Mouse (Mus musculus): ENCODE measurements around the gene Bcl9. TPM values are rescaled to one million over a fixed set of nuclear protein-coding genes. Genes with fewer than 3 reads are reported as not detected.

Gene Bcl9
- polyA plus RNA-seq, 1 experiment from 2014 or later = 19.2 TPM

DNA sequence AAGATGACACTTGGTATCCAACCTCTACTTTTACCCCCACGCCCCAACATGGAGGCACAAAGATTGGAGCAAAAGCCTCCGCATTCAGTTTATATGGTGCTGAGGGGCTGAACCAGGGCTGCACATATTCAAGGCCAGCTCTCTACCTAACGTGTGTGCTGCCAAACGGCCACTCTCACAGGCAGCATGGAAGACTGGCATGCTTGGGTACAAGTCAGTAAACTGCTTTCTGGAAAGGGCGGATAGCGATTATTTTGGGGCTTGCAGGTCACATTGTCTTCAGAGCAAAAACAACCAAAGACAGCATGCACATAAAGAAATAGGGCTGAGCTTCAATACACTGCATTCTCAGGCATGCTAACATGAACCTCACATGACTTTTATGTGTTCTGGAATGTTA lies 44.8 kb downstream of the Bcl9 start:
- Histone ChIP-seq H3K4me3 (ENCODE audit: low read depth, low read length) (no peak overlapping the region), H3K27ac (replicated peaks) (no peak overlapping the region), H3K27me3 (ENCODE audit: control insufficient read depth, insufficient read depth, low read length) (no peaks in the 10 kb centered on the region), H3K9ac (ENCODE audit: low read length) (no peak overlapping the region), H3K9me3 (ENCODE audit: control insufficient read depth, low read length) (no peaks in the 10 kb centered on the region), H3K36me3 (ENCODE audit: control insufficient read depth, insufficient read depth, low read length) (no peaks in the 10 kb centered on the region), H3K4me2 (replicated peaks; ENCODE audit: low read depth) (no peak overlapping the region), H3K4me1 (replicated peaks; ENCODE audit: control insufficient read depth, insufficient read depth) (peaks cover 2% of the 10 kb centered on the region; the same call in 1 of the 2 replicates)
- TF ChIP-seq EP300 (optimal IDR thresholded peaks at IDR 0.05) (no peak), CTCF (IDR thresholded peaks at IDR 0.05; ENCODE audit: low read depth) (no peak)
- ATAC-seq (ENCODE audit: low FRiP score, low TSS enrichment) (no peak), DNase-seq (ENCODE audit: low spot score) (no peak)
- WGBS = 91% methylated on average over 6 of the region's 6 CpGs

- Histone ChIP-seq H3K9me3 (ENCODE audit: control insufficient read depth, low read length) (no peaks in the 10 kb centered on the region), H3K36me3 (ENCODE audit: control insufficient read depth, insufficient read depth, low read length) (no peaks in the 10 kb centered on the region), H3K27me3 (ENCODE audit: control insufficient read depth, insufficient read depth, low read length) (no peaks in the 10 kb centered on the region), H3K4me1 (replicated peaks; ENCODE audit: control insufficient read depth, insufficient read depth) (no peaks in the 10 kb centered on the region), H3K27ac (replicated peaks) (no peak overlapping the region), H3K4me3 (ENCODE audit: low read depth, low read length) (no peak overlapping the region), H3K9ac (ENCODE audit: low read length) (no peak overlapping the region), H3K4me2 (replicated peaks; ENCODE audit: low read depth) (no peak overlapping the region)
- WGBS = 56% methylated on average over 10 of the region's 10 CpGs
- ATAC-seq (ENCODE audit: low FRiP score, low TSS enrichment) = no peak
- DNase-seq (ENCODE audit: low spot score) = peak; percentile 36
- TF ChIP-seq EP300 (optimal IDR thresholded peaks at IDR 0.05) (no peak), CTCF (IDR thresholded peaks at IDR 0.05; ENCODE audit: low read depth) (no peak)
These were observed 55.0 kb downstream of the Bcl9 start for GRCm38 (mm10) chr3:97242629-97243167.

- no peak overlapping the region for H3K4me2 ChIP-seq (replicated peaks; ENCODE audit: low read depth)
- H3K9ac ChIP-seq (ENCODE audit: low read length) = no peak overlapping the region
- H3K27ac ChIP-seq (replicated peaks) = no peak overlapping the region
- WGBS = 57% methylated on average over 6 of the region's 6 CpGs
- no peaks in the 10 kb centered on the region for H3K4me1 ChIP-seq (replicated peaks; ENCODE audit: control insufficient read depth, insufficient read depth)
- no peak for ATAC-seq (ENCODE audit: low FRiP score, low TSS enrichment)
- DNase-seq (ENCODE audit: low spot score) = no peak
- TF ChIP-seq EP300 (optimal IDR thresholded peaks at IDR 0.05) = no peak
- no peak for TF ChIP-seq CTCF (IDR thresholded peaks at IDR 0.05; ENCODE audit: low read depth)
- no peaks in the 10 kb centered on the region for H3K27me3 ChIP-seq (ENCODE audit: control insufficient read depth, insufficient read depth, low read length)
- no peaks in the 10 kb centered on the region for H3K9me3 ChIP-seq (ENCODE audit: control insufficient read depth, low read length)
- H3K4me3 ChIP-seq (ENCODE audit: low read depth, low read length) = no peak overlapping the region
- H3K36me3 ChIP-seq (ENCODE audit: control insufficient read depth, insufficient read depth, low read length) = no peaks in the 10 kb centered on the region
These were observed 55.9 kb downstream of the Bcl9 start for GRCm38 (mm10) chr3:97241826-97242225.

GRCm38 (mm10) chr3:97239793-97240192 lies 57.9 kb downstream of the Bcl9 start:
- Histone ChIP-seq H3K4me1 (replicated peaks; ENCODE audit: control insufficient read depth, insufficient read depth) (no peaks in the 10 kb centered on the region), H3K36me3 (ENCODE audit: control insufficient read depth, insufficient read depth, low read length) (no peaks in the 10 kb centered on the region), H3K27ac (replicated peaks) (no peak overlapping the region), H3K27me3 (ENCODE audit: control insufficient read depth, insufficient read depth, low read length) (no peaks in the 10 kb centered on the region), H3K4me2 (replicated peaks; ENCODE audit: low read depth) (no peak overlapping the region), H3K4me3 (ENCODE audit: low read depth, low read length) (no peak overlapping the region), H3K9ac (ENCODE audit: low read length) (no peak overlapping the region), H3K9me3 (ENCODE audit: control insufficient read depth, low read length) (no peaks in the 10 kb centered on the region)
- no peak for DNase-seq (ENCODE audit: low spot score)
- ATAC-seq (ENCODE audit: low FRiP score, low TSS enrichment) = no peak
- TF ChIP-seq CTCF (IDR thresholded peaks at IDR 0.05; ENCODE audit: low read depth) (no peak), EP300 (optimal IDR thresholded peaks at IDR 0.05) (no peak)
- 75% methylated on average over 6 of the region's 6 CpGs for WGBS

GRCm38 (mm10) chr3:97239316-97239715 lies 58.4 kb downstream of the Bcl9 start:
- H3K36me3 ChIP-seq (ENCODE audit: control insufficient read depth, insufficient read depth, low read length) = no peaks in the 10 kb centered on the region
- 81% methylated on average over 5 of the region's 5 CpGs for WGBS
- H3K4me3 ChIP-seq (ENCODE audit: low read depth, low read length) = no peak overlapping the region
- H3K9me3 ChIP-seq (ENCODE audit: control insufficient read depth, low read length) = no peaks in the 10 kb centered on the region
- H3K27ac ChIP-seq (replicated peaks) = no peak overlapping the region
- H3K4me1 ChIP-seq (replicated peaks; ENCODE audit: control insufficient read depth, insufficient read depth) = no peaks in the 10 kb centered on the region
- DNase-seq (ENCODE audit: low spot score) (no peak), ATAC-seq (ENCODE audit: low FRiP score, low TSS enrichment) (no peak)
- no peak overlapping the region for H3K9ac ChIP-seq (ENCODE audit: low read length)
- H3K4me2 ChIP-seq (replicated peaks; ENCODE audit: low read depth) = no peak overlapping the region
- TF ChIP-seq CTCF (IDR thresholded peaks at IDR 0.05; ENCODE audit: low read depth) (no peak), EP300 (optimal IDR thresholded peaks at IDR 0.05) (no peak)
- H3K27me3 ChIP-seq (ENCODE audit: control insufficient read depth, insufficient read depth, low read length) = no peaks in the 10 kb centered on the region

DNA sequence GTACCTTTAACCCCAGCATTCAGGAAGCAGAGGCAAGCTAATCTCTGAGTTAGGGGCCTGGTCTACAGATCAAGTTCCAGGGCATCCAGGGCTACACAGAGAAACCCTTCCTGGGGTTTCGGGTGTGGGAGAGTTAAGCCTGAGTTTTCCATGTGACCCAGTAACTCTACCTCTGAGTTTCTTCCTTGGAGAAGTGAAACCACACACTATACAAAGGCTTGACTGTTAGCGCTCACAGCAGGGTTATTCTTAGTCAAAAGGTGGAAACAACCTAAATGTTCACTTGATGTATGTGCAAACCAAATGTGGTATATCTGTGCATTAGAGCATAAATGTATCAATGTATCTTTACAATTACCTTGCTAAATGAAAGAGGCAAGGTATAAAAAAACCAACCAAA lies 59.2 kb downstream of the Bcl9 start:
- H3K27me3 ChIP-seq (ENCODE audit: control insufficient read depth, insufficient read depth, low read length) = no peaks in the 10 kb centered on the region
- no peak overlapping the region for H3K27ac ChIP-seq (replicated peaks)
- 89% methylated on average over 2 of the region's 2 CpGs for WGBS
- no peaks in the 10 kb centered on the region for H3K4me1 ChIP-seq (replicated peaks; ENCODE audit: control insufficient read depth, insufficient read depth)
- DNase-seq (ENCODE audit: low spot score) (no peak), ATAC-seq (ENCODE audit: low FRiP score, low TSS enrichment) (no peak)
- H3K9ac ChIP-seq (ENCODE audit: low read length) = no peak overlapping the region
- no peak overlapping the region for H3K4me3 ChIP-seq (ENCODE audit: low read depth, low read length)
- no peak overlapping the region for H3K4me2 ChIP-seq (replicated peaks; ENCODE audit: low read depth)
- TF ChIP-seq CTCF (IDR thresholded peaks at IDR 0.05; ENCODE audit: low read depth) = no peak
- no peak for TF ChIP-seq EP300 (optimal IDR thresholded peaks at IDR 0.05)
- no peaks in the 10 kb centered on the region for H3K9me3 ChIP-seq (ENCODE audit: control insufficient read depth, low read length)
- H3K36me3 ChIP-seq (ENCODE audit: control insufficient read depth, insufficient read depth, low read length) = no peaks in the 10 kb centered on the region
